Comparison of ENCODE assay signal across 23 mouse cellular contexts in genomic region chr11:61102397-61103339, GRCm38 (mm10). TPM values are rescaled to one million over a fixed set of nuclear protein-coding genes. Genes with fewer than 3 reads are reported as not detected.
A peak's percentile ranks its signal among the peaks of the same experiment; 100 is the strongest.
DNase-seq lines count a peak whose midpoint lies in the region; ATAC-seq and TF ChIP-seq lines count a peak whose summit lies in the region.
"Had no signal": no experiment of that assay in that cellular context is flagged by ENCODE, and none has a peak within 500 bp of the region (broad histone marks: within the 10 kb centered on the region; RNA-seq: fewer than 3 reads in every experiment).

No protein-coding gene starts in this region.

- no peak for TF ChIP-seq EP300 in lung, postnatal 0 days (IDR thresholded peaks at IDR 0.05)

- no peak for ATAC-seq in heart, embryonic 12.5 days (ENCODE audit: insufficient number of reproducible peaks, low FRiP score)
- ATAC-seq in lung, postnatal 0 days, result no peak
- 0 out of 2 replicates have a peak, but pooled peaks have one; percentile 30 for ATAC-seq in midbrain, embryonic 13.5 days
- no peak for ATAC-seq in megakaryocyte-erythroid progenitor cell, adult 5-6 weeks (replicated peaks; ENCODE audit: low FRiP score, low TSS enrichment, poor library complexity, severe bottlenecking)
- ATAC-seq: forebrain, embryonic 14.5 days had no signal

- H3K36me3 ChIP-seq in heart, embryonic 12.5 days, result no peaks in the 10 kb centered on the region
- H3K36me3 ChIP-seq in lung, postnatal 0 days (ENCODE audit: insufficient read depth, low read length), result no peaks in the 10 kb centered on the region
- no peaks in the 10 kb centered on the region for H3K36me3 ChIP-seq in midbrain, embryonic 13.5 days
- H3K36me3 ChIP-seq: embryonic facial prominence, embryonic 12.5 days; heart, embryonic 10.5 days; hindbrain, embryonic 13.5 days; liver, embryonic 13.5 days had no signal

- H3K4me1 ChIP-seq in heart, embryonic 12.5 days (replicated peaks), result peaks cover 6% of the 10 kb centered on the region; the same call in 1 of the 2 replicates
- no peaks in the 10 kb centered on the region for H3K4me1 ChIP-seq in lung, postnatal 0 days (ENCODE audit: insufficient read depth, low read depth, low read length)
- peaks cover 18% of the 10 kb centered on the region for H3K4me1 ChIP-seq in midbrain, embryonic 13.5 days (replicated peaks)
- H3K4me1 ChIP-seq: embryonic facial prominence, embryonic 12.5 days had no signal

- no peak overlapping the region for H3K27ac ChIP-seq in heart, embryonic 12.5 days (ENCODE audit: poor library complexity, severe bottlenecking)
- H3K27ac ChIP-seq in lung, postnatal 0 days (ENCODE audit: low read length), result no peak overlapping the region
- H3K27ac ChIP-seq in midbrain, embryonic 13.5 days, result no peak overlapping the region
- H3K27ac ChIP-seq: embryonic facial prominence, embryonic 12.5 days; heart, embryonic 10.5 days; hindbrain, embryonic 13.5 days; liver, embryonic 13.5 days had no signal

- no peaks in the 10 kb centered on the region for H3K9me3 ChIP-seq in heart, embryonic 12.5 days (replicated peaks)
- no peaks in the 10 kb centered on the region for H3K9me3 ChIP-seq in lung, postnatal 0 days (ENCODE audit: low read length)
- H3K9me3 ChIP-seq in midbrain, embryonic 13.5 days, result no peaks in the 10 kb centered on the region
- H3K9me3 ChIP-seq: embryonic facial prominence, embryonic 12.5 days; heart, embryonic 10.5 days; hindbrain, embryonic 13.5 days; liver, embryonic 13.5 days had no signal

- no peak overlapping the region for H3K4me2 ChIP-seq in heart, embryonic 12.5 days
- H3K4me2 ChIP-seq in lung, postnatal 0 days (replicated peaks; ENCODE audit: low read depth, low read length), result no peak overlapping the region
- H3K4me2 ChIP-seq in midbrain, embryonic 13.5 days (replicated peaks), result no peak overlapping the region; the same call in 1 of the 2 replicates
- H3K4me2 ChIP-seq: embryonic facial prominence, embryonic 12.5 days; hindbrain, embryonic 13.5 days; liver, embryonic 13.5 days; lung, embryonic 14.5 days had no signal

- TF ChIP-seq CTCF in lung, postnatal 0 days (IDR thresholded peaks at IDR 0.05), result no peak

- no peak overlapping the region for H3K9ac ChIP-seq in heart, embryonic 12.5 days
- H3K9ac ChIP-seq in lung, postnatal 0 days (replicated peaks; ENCODE audit: low read depth), result no peak overlapping the region
- no peak overlapping the region for H3K9ac ChIP-seq in midbrain, embryonic 13.5 days (replicated peaks)
- H3K9ac ChIP-seq: embryonic facial prominence, embryonic 12.5 days; hindbrain, embryonic 13.5 days; liver, embryonic 13.5 days; lung, embryonic 14.5 days had no signal

- 72% methylated on average over 13 of the region's 13 CpGs for WGBS in heart, embryonic 12.5 days
- WGBS in lung, postnatal 0 days, result 68% methylated on average over 12 of the region's 13 CpGs
- 39% methylated on average over 13 of the region's 13 CpGs for WGBS in midbrain, embryonic 13.5 days

- DNase-seq in heart, adult 11 months, result peak; percentile 74
- DNase-seq in lung, postnatal 0 days (ENCODE audit: low spot score), result peak; percentile 25
- no peak for DNase-seq in lung, postnatal 25 days (ENCODE audit: low spot score)
- peak; percentile 19 for DNase-seq in ES-CJ7 (ENCODE audit: low read depth, low spot score)
- DNase-seq in layer of hippocampus, postnatal 36 days, result no peak
- DNase-seq: adrenal gland, postnatal 36 days; B cell, adult 2 months; cerebellum, adult 18-20 months; cerebellum, postnatal 14 days; heart, postnatal 10 days; kidney, adult 11 months; liver, embryonic 13.5 days; lung, embryonic 14.5 days; lung, postnatal 4 days; thymus, adult 18-20 months; thymus, postnatal 36 days had no signal

- H3K4me3 ChIP-seq in heart, embryonic 12.5 days, result no peak overlapping the region
- H3K4me3 ChIP-seq in lung, postnatal 0 days (ENCODE audit: low read depth, low read length), result no peak overlapping the region
- H3K4me3 ChIP-seq in midbrain, embryonic 13.5 days (replicated peaks), result no peak overlapping the region
- H3K4me3 ChIP-seq: embryonic facial prominence, embryonic 12.5 days; heart, embryonic 10.5 days; hindbrain, embryonic 13.5 days; liver, embryonic 13.5 days had no signal

- H3K27me3 ChIP-seq in heart, embryonic 12.5 days (replicated peaks), result peaks cover 10% of the 10 kb centered on the region
- no peaks in the 10 kb centered on the region for H3K27me3 ChIP-seq in lung, postnatal 0 days (replicated peaks; ENCODE audit: insufficient read depth, low read length)
- H3K27me3 ChIP-seq in midbrain, embryonic 13.5 days, result peaks cover 9% of the 10 kb centered on the region; the same call in 1 of the 2 replicates
- H3K27me3 ChIP-seq: embryonic facial prominence, embryonic 12.5 days had no signal

RNA-seq across cellular contexts. Expression of gene Tnfrsf13b, which starts 23.9 kb away (rescaled TPM):
- 1.5 and 2.2 TPM in 2 replicates for polyA plus RNA-seq in heart, embryonic 12.5 days (2016; fragmentation: Nextera tagmentation; extraction: Ambion mirVana)
- 8.5 and 10.8 TPM in 2 replicates for polyA plus RNA-seq in lung, postnatal 0 days (2015; fragmentation: Nextera tagmentation; extraction: Ambion mirVana)
- polyA plus RNA-seq in midbrain, embryonic 13.5 days (2015; fragmentation: Nextera tagmentation; extraction: Ambion mirVana), result 0.77 and 1.0 TPM in 2 replicates
- 2.3 TPM in 2 replicates for total RNA-seq in megakaryocyte-erythroid progenitor cell, adult 5-6 weeks (2014; fragmentation: Nextera tagmentation)
- total RNA-seq in megakaryocyte-erythroid progenitor cell, adult 5-6 weeks (2017), result 12.5 and 15.5 TPM in 2 replicates
- 1 to 10 TPM; 1.1 to 1.4 TPM for total RNA-seq in layer of hippocampus, postnatal 36 days (2021)

Comparison
In these comparisons a context has a peak if more than half of its experiments do, and no peak if none do; other contexts are left out.
1. DNase-seq: peak in heart, adult 11 months (single experiment), lung, postnatal 0 days (single experiment) and ES-CJ7 (single experiment); none in lung, postnatal 25 days (single experiment) and layer of hippocampus, postnatal 36 days (0 of 2).